ENCODE assay signal across 9 mouse cellular contexts in genomic region chr13:113429615-113430014, GRCm38 (mm10).
DNase-seq lines count a peak whose midpoint lies in the region; ATAC-seq and TF ChIP-seq lines count a peak whose summit lies in the region.
"Had no signal": no experiment of that assay in that cellular context is flagged by ENCODE, and none has a peak within 500 bp of the region (broad histone marks: within the 10 kb centered on the region; RNA-seq: fewer than 3 reads in every experiment).

No protein-coding gene starts in this region.

- no peak overlapping the region for H3K27ac ChIP-seq in heart, embryonic 10.5 days
- no peak overlapping the region for H3K27ac ChIP-seq in thymus, adult 2 months (ENCODE audit: control insufficient read depth, insufficient read depth, low read length)

- H3K27me3 ChIP-seq in heart, embryonic 10.5 days (ENCODE audit: insufficient read depth, poor library complexity, severe bottlenecking): no peaks in the 10 kb centered on the region
- H3K27me3 ChIP-seq in thymus, adult 2 months (ENCODE audit: control insufficient read depth, insufficient read depth, low read length): no peaks in the 10 kb centered on the region

- H3K36me3 ChIP-seq in heart, embryonic 10.5 days: no peaks in the 10 kb centered on the region
- H3K36me3 ChIP-seq in thymus, adult 2 months (ENCODE audit: control insufficient read depth, insufficient read depth, low read length): no peaks in the 10 kb centered on the region

- 35% methylated on average over 3 of the region's 3 CpGs for WGBS in heart, embryonic 10.5 days
- WGBS in thymus, adult 2 months: 44% methylated on average over 3 of the region's 3 CpGs

- DNase-seq in heart, adult 11 months: peak; percentile 51
- DNase-seq in heart, embryonic 10.5 days (ENCODE audit: low spot score): no peak
- peak; percentile 43 for DNase-seq in thymus, adult 2 months
- no peak for DNase-seq in thymus, postnatal 0 days (ENCODE audit: low spot score)
- peak; percentile 12 to 15 for DNase-seq in thymus, postnatal 36 days
- no peak for DNase-seq in adipocyte (ENCODE audit: low spot score)
- DNase-seq in ovary, postnatal 10 days (ENCODE audit: low spot score): no peak

- ATAC-seq in hematopoietic stem cell, adult 5-6 weeks (replicated peaks in 1 of 2; ENCODE audit: insufficient read depth in 1 of 2, low FRiP score in 2 of 2, low TSS enrichment in 1 of 2, low read depth in 1 of 2, poor library complexity in 2 of 2, severe bottlenecking in 2 of 2): peak; percentile 44 to 55; a peak in 2 of 4 replicates

- TF ChIP-seq CTCF in thymus, adult 2 months (IDR thresholded peaks at IDR 0.05; ENCODE audit: borderline replicate concordance, control insufficient read depth, extremely low read depth, insufficient read depth, low read length, poor library complexity): no peak

- peaks cover 4% of the 10 kb centered on the region; the same call in 1 of the 2 replicates for H3K9me3 ChIP-seq in heart, embryonic 10.5 days

- no peak for TF ChIP-seq POLR2A in thymus, adult 2 months (IDR thresholded peaks at IDR 0.05; ENCODE audit: control insufficient read depth, extremely low read depth, insufficient read depth, low read length, poor library complexity)

- no peak overlapping the region for H3K4me3 ChIP-seq in heart, embryonic 10.5 days
- no peak overlapping the region for H3K4me3 ChIP-seq in thymus, adult 2 months (ENCODE audit: control insufficient read depth, insufficient read depth, low read length)
- H3K4me3 ChIP-seq: myocyte had no signal

- no peaks in the 10 kb centered on the region for H3K4me1 ChIP-seq in heart, embryonic 10.5 days
- no peaks in the 10 kb centered on the region for H3K4me1 ChIP-seq in thymus, adult 2 months (replicated peaks; ENCODE audit: control insufficient read depth, insufficient read depth, low read length)

Comparison
In these comparisons a context has a peak if more than half of its experiments do, and no peak if none do; other contexts are left out.
1. DNase-seq: peak in heart, adult 11 months (single experiment), thymus, adult 2 months (single experiment) and thymus, postnatal 36 days (2 of 2); none in heart, embryonic 10.5 days (single experiment), thymus, postnatal 0 days (single experiment), adipocyte (single experiment) and ovary, postnatal 10 days (single experiment).